Mouse (Mus musculus) embryonic facial prominence, embryonic 15.5 days (tissue): ENCODE data around the gene Clpb. TPM values are rescaled to one million over a fixed set of nuclear protein-coding genes. Genes with fewer than 3 reads are reported as not detected.

Experiments
- ATAC-seq: fragments of 200-750 bp; cut with Nextera tagmentation; 2 replicates; pipeline ENCODE4 v1.8.0; 2017; ENCODE audit warnings: low read depth, moderate TSS enrichment; ENCODE audit not compliant: insufficient number of reproducible peaks, low FRiP score, low TSS enrichment
- H3K27ac ChIP-seq: fragments of 300-500 bp; sonication (generic); replicated peaks from 2 replicates; pipeline ENCODE4 v1.5.1; 2015; ENCODE audit warnings: mild to moderate bottlenecking, inconsistent platforms
- H3K27me3 ChIP-seq: fragments of 300-500 bp; sonication (generic); 2 replicates; pipeline ENCODE4 v1.6.1; 2015; ENCODE audit warnings: inconsistent platforms
- H3K36me3 ChIP-seq: fragments of 300-500 bp; sonication (generic); 2 replicates; pipeline ENCODE4 v1.6.1; 2015; ENCODE audit warnings: mild to moderate bottlenecking, inconsistent platforms
- H3K4me1 ChIP-seq: fragments of 300-500 bp; sonication (generic); 2 replicates; pipeline ENCODE4 v1.6.1; 2015; ENCODE audit warnings: inconsistent platforms
- H3K4me2 ChIP-seq: fragments of 300-500 bp; sonication (generic); replicated peaks from 2 replicates; pipeline ENCODE4 v1.6.1; 2015; ENCODE audit warnings: mild to moderate bottlenecking, inconsistent platforms
- H3K4me3 ChIP-seq: fragments of 300-500 bp; sonication (generic); replicated peaks from 2 replicates; pipeline ENCODE4 v1.5.1; 2015; ENCODE audit warnings: mild to moderate bottlenecking, inconsistent platforms
- H3K9ac ChIP-seq: fragments of 300-500 bp; sonication (generic); 2 replicates; pipeline ENCODE4 v1.6.1; 2015; ENCODE audit warnings: inconsistent platforms
- H3K9me3 ChIP-seq: fragments of 300-500 bp; sonication (generic); replicated peaks from 2 replicates; pipeline ENCODE4 v1.6.1; 2016; ENCODE audit warnings: inconsistent platforms
- WGBS: fragments of 180-500 bp; shearing (Covaris S2); methylation state at CpG from one replicate; pipeline ENCODE4 v1.1.7; 2015; 5-methylcytosine and 5-hydroxymethylcytosine counted together
- polyA plus RNA-seq: library from polyadenylated mRNA; unstranded; fragments of >200 nt; fragmentation: Nextera tagmentation; extraction: Ambion mirVana; gene quantifications from 2 replicates; pipeline ENCODE4 v1.2.1, GENCODE M21; 2015

The Clpb gene
- polyA plus RNA-seq, 1 experiment from 2014 or later = 45.1 TPM

- Histone ChIP-seq H3K4me1 (no peaks in the 10 kb centered on the region), H3K27me3 (no peaks in the 10 kb centered on the region), H3K4me3 (no peak overlapping the region), H3K9ac (no peak overlapping the region), H3K36me3 (no peaks in the 10 kb centered on the region), H3K4me2 (no peak overlapping the region), H3K27ac (no peak overlapping the region), H3K9me3 (no peaks in the 10 kb centered on the region)
- WGBS = 22% methylated on average over 2 of the region's 2 CpGs
- ATAC-seq = no peak
Measured at GRCm38 (mm10) chr7:101726980-101727379, 63.5 kb downstream of the Clpb start.

DNA sequence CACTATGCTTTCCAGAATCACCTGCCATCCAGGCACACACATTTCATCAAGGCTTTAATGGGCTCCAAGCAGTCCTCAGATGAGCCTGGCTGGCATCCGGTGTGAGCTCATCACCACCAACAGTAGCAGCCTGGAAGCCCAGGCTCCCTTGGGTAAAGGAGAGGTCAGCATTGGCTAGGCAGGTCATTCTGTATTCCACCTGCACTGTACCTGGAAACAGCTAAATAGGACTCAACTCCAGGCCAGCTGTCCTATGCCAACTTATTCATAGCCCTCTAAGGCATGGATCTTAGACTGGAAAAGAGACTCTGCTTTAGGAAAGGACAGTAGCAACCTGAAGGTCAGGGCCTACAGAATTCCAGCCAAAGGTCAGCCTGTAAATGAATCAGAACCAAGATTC is 68.7 kb downstream of the Clpb start:
- no peaks in the 10 kb centered on the region for H3K36me3 ChIP-seq
- no peaks in the 10 kb centered on the region for H3K27me3 ChIP-seq
- H3K4me1 ChIP-seq = no peaks in the 10 kb centered on the region
- H3K9me3 ChIP-seq = no peaks in the 10 kb centered on the region
- no peak overlapping the region for H3K27ac ChIP-seq
- WGBS = 88% methylated on average over 1 of the region's 1 CpGs
- H3K4me2 ChIP-seq = no peak overlapping the region
- H3K4me3 ChIP-seq = no peak overlapping the region
- H3K9ac ChIP-seq = no peak overlapping the region
- no peak for ATAC-seq

GRCm38 (mm10) chr7:101733042-101733441 is 69.6 kb downstream of the Clpb start:
- Histone ChIP-seq H3K36me3 (no peaks in the 10 kb centered on the region), H3K4me2 (no peak overlapping the region), H3K4me3 (no peak overlapping the region), H3K9ac (no peak overlapping the region), H3K4me1 (no peaks in the 10 kb centered on the region), H3K27me3 (no peaks in the 10 kb centered on the region), H3K27ac (no peak overlapping the region), H3K9me3 (no peaks in the 10 kb centered on the region)
- no peak for ATAC-seq
- WGBS = 89% methylated on average over 2 of the region's 2 CpGs

DNA sequence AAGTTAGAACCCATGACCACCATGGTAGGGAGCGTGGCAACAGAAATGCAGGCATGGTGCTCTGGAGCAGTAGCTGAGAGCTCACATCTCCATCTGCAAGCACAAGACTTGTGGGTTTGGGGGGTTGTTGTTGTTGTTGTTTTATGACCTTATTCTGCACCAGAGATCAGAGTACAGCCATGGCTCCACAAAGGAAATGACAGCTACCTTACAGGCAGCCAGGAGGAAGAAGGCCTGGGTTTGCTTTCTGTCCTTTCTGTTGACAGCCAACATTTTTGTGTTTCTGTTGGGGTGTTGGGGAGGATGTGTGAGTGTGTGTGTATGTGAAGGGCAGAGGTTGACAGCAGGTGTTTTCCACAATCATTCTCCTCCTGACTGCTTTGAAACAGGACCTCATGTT is 71.9 kb downstream of the Clpb start:
- Histone ChIP-seq H3K27ac (no peak overlapping the region), H3K4me3 (no peak overlapping the region), H3K36me3 (no peaks in the 10 kb centered on the region), H3K4me2 (no peak overlapping the region), H3K9ac (no peak overlapping the region), H3K9me3 (no peaks in the 10 kb centered on the region), H3K27me3 (no peaks in the 10 kb centered on the region), H3K4me1 (no peaks in the 10 kb centered on the region)
- WGBS = 92% methylated on average over 1 of the region's 1 CpGs
- no peak for ATAC-seq

DNA sequence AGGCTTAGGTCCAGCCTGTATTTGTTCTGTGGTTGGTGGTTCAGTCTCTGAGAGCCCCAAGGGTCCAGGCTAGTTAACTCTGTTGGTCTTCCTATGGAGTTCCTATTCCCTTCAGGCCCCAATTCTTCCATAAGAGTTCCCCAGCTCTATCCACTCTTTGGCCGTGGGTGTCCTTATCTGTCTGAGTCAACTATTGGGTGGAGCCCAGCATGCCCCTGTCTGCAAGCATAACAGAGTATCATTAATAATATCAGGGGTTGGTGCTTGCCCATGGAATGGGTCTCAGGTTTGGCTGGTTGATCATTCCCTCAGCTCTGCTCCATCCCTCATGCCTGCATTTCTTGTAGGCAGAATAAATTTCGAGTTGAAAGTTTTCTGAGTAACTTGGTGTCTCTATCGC is 74.3 kb downstream of the Clpb start:
- H3K36me3 ChIP-seq = no peaks in the 10 kb centered on the region
- WGBS = 72% methylated on average over 3 of the region's 3 CpGs

DNA sequence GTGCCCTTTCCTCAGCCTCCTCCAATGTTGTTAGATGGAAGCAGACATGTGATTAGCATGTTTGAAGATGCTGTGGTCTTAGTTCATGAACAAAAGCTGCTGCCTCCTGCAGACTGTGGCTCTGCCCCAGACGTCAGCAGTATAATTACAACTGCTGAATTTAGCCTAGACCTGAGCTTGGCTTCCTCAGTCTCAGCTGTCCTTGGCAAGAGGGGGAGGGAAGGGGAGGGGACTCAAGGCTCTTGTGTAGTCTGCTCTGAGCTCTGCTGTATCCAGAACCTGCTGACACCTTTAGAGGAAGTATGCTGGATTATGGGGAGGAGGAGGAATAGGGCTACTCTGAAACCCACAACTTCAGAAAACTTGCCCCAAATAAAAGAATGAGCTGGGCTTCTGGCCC is 76.2 kb downstream of the Clpb start:
- ATAC-seq = peak; percentile 47; the same call in 1 of the 2 replicates
- no peak overlapping the region for H3K27ac ChIP-seq
- no peak overlapping the region for H3K4me2 ChIP-seq
- H3K27me3 ChIP-seq = no peaks in the 10 kb centered on the region
- no peaks in the 10 kb centered on the region for H3K9me3 ChIP-seq
- H3K36me3 ChIP-seq = no peaks in the 10 kb centered on the region
- 14% methylated on average over 1 of the region's 1 CpGs for WGBS
- no peak overlapping the region for H3K4me3 ChIP-seq
- no peak overlapping the region for H3K9ac ChIP-seq
- H3K4me1 ChIP-seq = no peaks in the 10 kb centered on the region

More for the DNA sequence above, 74.3 kb downstream of the Clpb start:
- Histone ChIP-seq H3K4me2 (no peak overlapping the region), H3K27me3 (no peaks in the 10 kb centered on the region), H3K4me1 (no peaks in the 10 kb centered on the region), H3K9ac (no peak overlapping the region), H3K4me3 (no peak overlapping the region), H3K27ac (no peak overlapping the region), H3K9me3 (no peaks in the 10 kb centered on the region)
- ATAC-seq = no peak

DNA sequence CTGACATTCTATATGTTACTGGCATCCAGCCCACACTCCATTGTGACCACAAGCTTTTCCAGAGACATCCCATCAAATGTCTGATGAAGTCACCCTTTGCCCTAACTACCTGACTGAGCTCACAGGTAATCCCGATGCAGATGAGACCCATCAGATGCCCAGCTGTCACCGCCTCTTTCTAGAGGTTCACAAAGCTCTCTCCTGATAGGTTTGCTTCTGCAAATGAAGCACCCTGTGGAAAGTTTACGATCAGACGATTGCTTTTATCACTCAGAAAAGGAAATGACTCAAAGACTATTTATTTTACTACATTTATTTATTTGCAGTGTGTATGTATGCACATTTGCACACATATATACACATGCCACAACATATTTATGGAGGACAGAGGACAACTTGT is 80.1 kb downstream of the Clpb start:
- no peaks in the 10 kb centered on the region for H3K36me3 ChIP-seq
- no peaks in the 10 kb centered on the region for H3K27me3 ChIP-seq
- no peak overlapping the region for H3K4me2 ChIP-seq
- no peak for ATAC-seq
- WGBS = 62% methylated on average over 4 of the region's 4 CpGs
- no peaks in the 10 kb centered on the region for H3K9me3 ChIP-seq
- H3K9ac ChIP-seq = no peak overlapping the region
- no peak overlapping the region for H3K27ac ChIP-seq
- no peak overlapping the region for H3K4me3 ChIP-seq
- 0 out of 2 replicates have a peak, but pooled peaks cover 2% of the 10 kb centered on the region for H3K4me1 ChIP-seq

DNA sequence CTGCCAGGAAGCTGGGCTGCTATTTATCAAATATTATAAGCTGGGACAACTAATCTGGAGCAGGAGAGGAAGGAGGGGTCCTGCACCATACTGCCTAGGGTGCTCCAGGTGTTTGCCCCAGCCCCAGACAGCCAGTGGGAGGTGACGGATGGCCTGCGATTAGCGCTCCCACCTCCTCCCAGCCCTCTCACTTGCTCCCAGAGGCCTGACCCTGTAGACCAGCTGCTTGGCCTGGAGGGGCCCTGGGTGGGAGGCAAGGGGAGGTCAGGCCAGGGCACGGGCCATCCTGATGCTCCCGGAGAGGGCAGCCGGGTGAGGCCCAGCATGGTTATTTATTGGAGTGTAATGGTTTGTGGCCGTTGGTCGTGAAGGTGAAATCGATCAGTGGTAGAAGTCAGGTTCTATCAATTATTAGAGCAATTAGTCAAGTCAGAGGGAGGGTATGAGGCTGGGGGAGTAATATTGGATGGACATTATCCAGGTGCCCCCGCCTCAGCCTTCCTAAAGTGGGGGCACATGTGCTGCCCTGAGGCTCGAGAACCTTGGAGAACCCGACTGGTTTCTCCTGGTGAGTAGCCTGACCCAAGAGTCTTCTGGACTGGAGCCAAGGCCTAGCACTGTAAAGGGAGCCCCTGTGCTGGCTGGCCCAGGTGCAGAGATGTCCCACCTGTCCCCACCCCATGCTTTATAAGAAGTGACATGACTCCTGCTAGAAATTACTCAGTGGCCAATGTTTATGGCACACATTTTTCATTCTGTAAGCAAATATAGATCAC is 83.3 kb downstream of the Clpb start:
- Histone ChIP-seq H3K4me3 (no peak overlapping the region), H3K27me3 (no peaks in the 10 kb centered on the region), H3K9ac (no peak overlapping the region), H3K4me2 (no peak overlapping the region), H3K36me3 (no peaks in the 10 kb centered on the region), H3K9me3 (no peaks in the 10 kb centered on the region), H3K27ac (no peak overlapping the region), H3K4me1 (0 out of 2 replicates have a peak, but pooled peaks cover 9% of the 10 kb centered on the region)
- 85% methylated on average over 12 of the region's 12 CpGs for WGBS
- ATAC-seq = no peak

- Histone ChIP-seq H3K4me1 (0 out of 2 replicates have a peak, but pooled peaks cover 9% of the 10 kb centered on the region), H3K36me3 (no peaks in the 10 kb centered on the region), H3K4me3 (no peak overlapping the region), H3K27me3 (no peaks in the 10 kb centered on the region), H3K9me3 (no peaks in the 10 kb centered on the region), H3K4me2 (no peak overlapping the region), H3K27ac (no peak overlapping the region), H3K9ac (no peak overlapping the region)
- 58% methylated on average over 2 of the region's 2 CpGs for WGBS
- no peak for ATAC-seq
Measured at GRCm38 (mm10) chr7:101750268-101750667, 86.8 kb downstream of the Clpb start.

- WGBS = 93% methylated on average over 3 of the region's 3 CpGs
- Histone ChIP-seq H3K4me2 (no peak overlapping the region), H3K27ac (no peak overlapping the region)
Measured at GRCm38 (mm10) chr7:101752346-101752745, 88.9 kb downstream of the Clpb start.

DNA sequence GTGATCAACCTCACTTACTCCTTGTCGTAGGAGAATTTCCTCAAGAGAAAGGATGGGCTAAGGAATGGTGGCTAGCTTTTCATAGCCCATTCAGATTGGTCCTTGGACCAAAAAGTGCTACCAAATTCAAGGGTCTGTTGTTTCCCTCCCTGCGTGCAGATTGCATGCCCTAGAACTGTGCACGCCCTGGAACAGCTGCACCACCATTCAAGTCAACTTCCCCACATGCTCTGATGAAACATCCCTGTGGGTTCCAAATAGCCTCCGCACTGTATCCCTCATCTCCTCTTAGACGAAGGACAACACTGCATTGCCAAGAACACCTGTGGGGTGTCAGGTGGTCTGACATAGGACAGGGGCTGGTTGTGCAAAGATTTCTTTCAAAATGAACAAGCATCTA is 90.1 kb downstream of the Clpb start:
- H3K4me2 ChIP-seq = no peak overlapping the region
- H3K4me3 ChIP-seq = no peak overlapping the region
- H3K9me3 ChIP-seq = no peaks in the 10 kb centered on the region
- H3K27ac ChIP-seq = no peak overlapping the region
- H3K9ac ChIP-seq = no peak overlapping the region
- WGBS = 91% methylated on average over 5 of the region's 5 CpGs
- no peaks in the 10 kb centered on the region for H3K36me3 ChIP-seq
- H3K27me3 ChIP-seq = no peaks in the 10 kb centered on the region
- H3K4me1 ChIP-seq = 0 out of 2 replicates have a peak, but pooled peaks cover 7% of the 10 kb centered on the region
- no peak for ATAC-seq

More at GRCm38 (mm10) chr7:101752346-101752745, 88.9 kb downstream of the Clpb start:
- H3K9me3 ChIP-seq = no peaks in the 10 kb centered on the region
- H3K27me3 ChIP-seq = no peaks in the 10 kb centered on the region
- H3K36me3 ChIP-seq = no peaks in the 10 kb centered on the region
- H3K4me3 ChIP-seq = no peak overlapping the region
- H3K9ac ChIP-seq = no peak overlapping the region
- ATAC-seq = no peak
- H3K4me1 ChIP-seq = 0 out of 2 replicates have a peak, but pooled peaks cover 7% of the 10 kb centered on the region

GRCm38 (mm10) chr7:101754416-101754815 is 91.0 kb downstream of the Clpb start:
- Histone ChIP-seq H3K9ac (no peak overlapping the region), H3K4me3 (no peak overlapping the region), H3K27ac (no peak overlapping the region), H3K27me3 (no peaks in the 10 kb centered on the region), H3K4me2 (no peak overlapping the region), H3K4me1 (0 out of 2 replicates have a peak, but pooled peaks cover 7% of the 10 kb centered on the region), H3K36me3 (no peaks in the 10 kb centered on the region), H3K9me3 (no peaks in the 10 kb centered on the region)
- 70% methylated on average over 2 of the region's 2 CpGs for WGBS
- ATAC-seq = no peak
